Mouse (Mus musculus) embryonic facial prominence, embryonic 11.5 days (tissue): ENCODE results near the gene Olfr223. TPM values are rescaled to one million over a fixed set of nuclear protein-coding genes. Genes with fewer than 3 reads are reported as not detected.
A peak's percentile ranks its signal among the peaks of the same experiment; 100 is the strongest.
"Not testable (repeated sequence)": the region's sequence is repeated elsewhere in the genome, so short reads cannot be mapped to it uniquely, and the experiment has no call there.

ENCODE experiments used
- ATAC-seq: fragments of 200-750 bp; cut with Nextera tagmentation; replicated peaks from 2 replicates; pipeline ENCODE4 v1.8.0; 2017; ENCODE audit warnings: low read depth; ENCODE audit not compliant: insufficient number of reproducible peaks, low FRiP score, low TSS enrichment
- DNase-seq: peaks from one replicate; pipeline ENCODE4 v3.0.0-alpha.2; 2015; ENCODE audit warnings: low spot score
- H3K27ac ChIP-seq: fragments of 300-500 bp; sonication (generic); replicated peaks from 2 replicates; pipeline ENCODE4 v1.5.1; 2014; ENCODE audit warnings: mild to moderate bottlenecking, low read depth, low read length, control low read depth
- H3K27me3 ChIP-seq: fragments of 300-500 bp; sonication (generic); 2 replicates; pipeline ENCODE4 v1.6.1; 2014; ENCODE audit warnings: mild to moderate bottlenecking, low read length, moderate library complexity, mixed read lengths; ENCODE audit not compliant: control insufficient read depth, insufficient read depth
- H3K36me3 ChIP-seq: fragments of 300-500 bp; sonication (generic); replicated peaks from 2 replicates; pipeline ENCODE4 v1.6.1; 2014; ENCODE audit warnings: low read depth, mild to moderate bottlenecking, low read length, moderate library complexity, mixed read lengths; ENCODE audit not compliant: control insufficient read depth, insufficient read depth
- H3K4me1 ChIP-seq: fragments of 300-500 bp; sonication (generic); 2 replicates; pipeline ENCODE4 v1.6.1; 2014; ENCODE audit warnings: low read length, mixed read lengths; ENCODE audit not compliant: control insufficient read depth, insufficient read depth
- H3K4me2 ChIP-seq: fragments of 300-500 bp; sonication (generic); 2 replicates; pipeline ENCODE4 v1.6.1; 2014; ENCODE audit warnings: low read depth, mild to moderate bottlenecking, control low read depth, low read length, moderate library complexity
- H3K4me3 ChIP-seq: fragments of 300-500 bp; sonication (generic); 2 replicates; pipeline ENCODE4 v1.5.1; 2014; ENCODE audit warnings: low read depth, low read length, control low read depth
- H3K9ac ChIP-seq: fragments of 300-500 bp; sonication (generic); replicated peaks from 2 replicates; pipeline ENCODE4 v1.6.1; 2014; ENCODE audit warnings: mild to moderate bottlenecking, control low read depth, low read length
- H3K9me3 ChIP-seq: fragments of 300-500 bp; sonication (generic); replicated peaks from 2 replicates; pipeline ENCODE4 v1.6.1; 2016; ENCODE audit warnings: mild to moderate bottlenecking, low read length, inconsistent platforms, mixed read lengths; ENCODE audit not compliant: control insufficient read depth
- WGBS: fragments of 180-500 bp; shearing (Covaris S2); extraction: QIAGEN DNeasy Blood & Tissue Kit; methylation state at CpG from one replicate; pipeline ENCODE4 v1.1.7; 2014; 5-methylcytosine and 5-hydroxymethylcytosine counted together
- polyA plus RNA-seq: library from polyadenylated mRNA; unstranded; fragments of >200 nt; fragmentation: Nextera tagmentation; extraction: Ambion mirVana; gene quantifications from 2 replicates; pipeline ENCODE4 v1.2.1, GENCODE M21; 2014

Gene Olfr223
- polyA plus RNA-seq, 1 experiment from 2014 or later, result not detected

GRCm38 (mm10) chr11:59616986-59617385 lies 23.9 kb upstream of the Olfr223 start:
- not testable (repeated sequence) for H3K9me3 ChIP-seq

GRCm38 (mm10) chr11:59614120-59614519 lies 21.0 kb upstream of the Olfr223 start:
- no peaks in the 10 kb centered on the region for H3K36me3 ChIP-seq
- no peak overlapping the region for H3K9ac ChIP-seq
- H3K4me1 ChIP-seq, result no peaks in the 10 kb centered on the region
- H3K4me3 ChIP-seq, result no peak overlapping the region
- 62% methylated on average over 4 of the region's 4 CpGs for WGBS
- no peak overlapping the region for H3K27ac ChIP-seq
- ATAC-seq, result no peak
- peak; percentile 38 for DNase-seq
- no peaks in the 10 kb centered on the region for H3K9me3 ChIP-seq
- H3K27me3 ChIP-seq, result no peaks in the 10 kb centered on the region
- no peak overlapping the region for H3K4me2 ChIP-seq

More at GRCm38 (mm10) chr11:59616986-59617385, 23.9 kb upstream of the Olfr223 start:
- 88% methylated on average over 2 of the region's 2 CpGs for WGBS
- not testable (repeated sequence) for H3K4me1 ChIP-seq, H3K27ac ChIP-seq, H3K27me3 ChIP-seq, H3K36me3 ChIP-seq, H3K4me3 ChIP-seq, ATAC-seq, DNase-seq, H3K9ac ChIP-seq, H3K4me2 ChIP-seq

GRCm38 (mm10) chr11:59611646-59612045 lies 18.6 kb upstream of the Olfr223 start:
- WGBS, result 88% methylated on average over 5 of the region's 5 CpGs
- Histone ChIP-seq H3K27me3 (no peaks in the 10 kb centered on the region), H3K9me3 (no peaks in the 10 kb centered on the region), H3K27ac (no peak overlapping the region), H3K4me3 (no peak overlapping the region), H3K4me1 (no peaks in the 10 kb centered on the region), H3K9ac (no peak overlapping the region), H3K4me2 (no peak overlapping the region), H3K36me3 (no peaks in the 10 kb centered on the region)
- DNase-seq (no peak), ATAC-seq (no peak)

GRCm38 (mm10) chr11:59602287-59602686 lies 9.2 kb upstream of the Olfr223 start:
- no peak overlapping the region for H3K9ac ChIP-seq
- whole genome bisulfite sequencing, result 55% methylated on average over 1 of the region's 1 CpGs

GRCm38 (mm10) chr11:59600872-59601271 lies 7.8 kb upstream of the Olfr223 start:
- Histone ChIP-seq H3K27me3 (no peaks in the 10 kb centered on the region), H3K9ac (no peak overlapping the region), H3K4me2 (no peak overlapping the region), H3K4me1 (no peaks in the 10 kb centered on the region), H3K9me3 (no peaks in the 10 kb centered on the region), H3K36me3 (no peaks in the 10 kb centered on the region), H3K4me3 (no peak overlapping the region), H3K27ac (no peak overlapping the region)
- DNase-seq, result no peak
- ATAC-seq, result no peak
- 86% methylated on average over 3 of the region's 3 CpGs for WGBS

More at GRCm38 (mm10) chr11:59602287-59602686, 9.2 kb upstream of the Olfr223 start:
- Histone ChIP-seq H3K4me2 (no peak overlapping the region), H3K36me3 (no peaks in the 10 kb centered on the region), H3K9me3 (no peaks in the 10 kb centered on the region), H3K4me3 (no peak overlapping the region), H3K27ac (no peak overlapping the region), H3K27me3 (no peaks in the 10 kb centered on the region), H3K4me1 (no peaks in the 10 kb centered on the region)
- DNase-seq (no peak), ATAC-seq (no peak)

- Histone ChIP-seq H3K9me3 (no peaks in the 10 kb centered on the region), H3K27ac (no peak overlapping the region), H3K4me3 (no peak overlapping the region), H3K36me3 (no peaks in the 10 kb centered on the region), H3K27me3 (no peaks in the 10 kb centered on the region), H3K9ac (no peak overlapping the region), H3K4me2 (no peak overlapping the region), H3K4me1 (no peaks in the 10 kb centered on the region)
- ATAC-seq (no peak), DNase-seq (no peak)
- WGBS, result 60% methylated on average over 7 of the region's 7 CpGs
These were observed 6.1 kb upstream of the Olfr223 start for GRCm38 (mm10) chr11:59599211-59599610.

GRCm38 (mm10) chr11:59596950-59597349 lies 3.9 kb upstream of the Olfr223 start:
- H3K27me3 ChIP-seq, result no peaks in the 10 kb centered on the region
- H3K4me3 ChIP-seq, result no peak overlapping the region
- ATAC-seq, result no peak
- H3K9me3 ChIP-seq, result no peaks in the 10 kb centered on the region
- no peaks in the 10 kb centered on the region for H3K36me3 ChIP-seq
- H3K4me2 ChIP-seq, result no peak overlapping the region
- 87% methylated on average over 8 of the region's 8 CpGs for WGBS
- H3K27ac ChIP-seq, result no peak overlapping the region
- no peak for DNase-seq
- H3K9ac ChIP-seq, result no peak overlapping the region
- no peaks in the 10 kb centered on the region for H3K4me1 ChIP-seq

- ATAC-seq (no peak), DNase-seq (peak; percentile 22)
- Histone ChIP-seq H3K4me2 (no peak overlapping the region), H3K9me3 (no peaks in the 10 kb centered on the region), H3K9ac (no peak overlapping the region), H3K27ac (no peak overlapping the region), H3K27me3 (no peaks in the 10 kb centered on the region), H3K36me3 (no peaks in the 10 kb centered on the region), H3K4me1 (no peaks in the 10 kb centered on the region), H3K4me3 (no peak overlapping the region)
- 50% methylated on average over 4 of the region's 4 CpGs for WGBS
These were observed 3.0 kb upstream of the Olfr223 start for GRCm38 (mm10) chr11:59596091-59596490.
